Mouse (Mus musculus) gastrocnemius, postnatal 25 days (tissue): ENCODE results near the gene Mup2. TPM values are rescaled to one million over a fixed set of nuclear protein-coding genes. Genes with fewer than 3 reads are reported as not detected.
"Not testable (repeated sequence)": the region's sequence is repeated elsewhere in the genome, so short reads cannot be mapped to it uniquely, and the experiment has no call there.

ENCODE experiments used
- DNase-seq: peaks from one replicate; pipeline ENCODE4 v3.0.0; 2022
- long read RNA-seq, 2 experiments: library from polyadenylated mRNA; stranded (forward); transcript quantifications; one replicate each; pipeline ENCODE4 v2.0.0; 2021
- total RNA-seq, 2 experiments: library from RNA; stranded (reverse); gene quantifications; 1 replicate in 1 of 2; 2 replicates in 1 of 2; pipeline ENCODE4 v1.2.3; 2021

Gene Mup2
- total RNA-seq: under 1 TPM in 1 of 2 experiments, not detected in 1; 0.94 TPM
- long read RNA-seq, experiment 1: 0 reads
- long read RNA-seq, experiment 2: 0 reads

GRCm38 (mm10) chr4:60154189-60154588 is at the start of gene Mup2:
Mup2 (minus strand) TSS chr4:60154289.
- not testable (repeated sequence) for DNase-seq

Other genes starting within 250 kb of the Mup2 start
- gene Slc46a2, start 239.2 kb downstream of the Mup2 start, total RNA-seq: not detected
- not detected for gene Mup4, start 193.6 kb downstream of the Mup2 start, total RNA-seq
- not detected for gene Mup6, start 190.0 kb downstream of the Mup2 start, total RNA-seq
- 10 to 100 TPM in 1 of 2 experiments, not detected in 1; 10.7 TPM for gene Mup7, start 83.8 kb downstream of the Mup2 start, total RNA-seq
- gene Mup8, start 68.3 kb upstream of the Mup2 start, total RNA-seq: not detected